Mouse (Mus musculus) thymus, adult 2 months (tissue): ENCODE measurements around the gene Stk38l. TPM values are rescaled to one million over a fixed set of nuclear protein-coding genes. Genes with fewer than 3 reads are reported as not detected.

ENCODE experiments used
- DNase-seq: peaks from one replicate; pipeline ENCODE4 v3.0.0; 2021
- H3K27ac ChIP-seq: fragments of 200-500 bp; 2 replicates; pipeline ENCODE4 v1.5.1; 2012; ENCODE audit warnings: low read length, control low read depth; ENCODE audit not compliant: control insufficient read depth, insufficient read depth
- H3K27me3 ChIP-seq: fragments of 200-500 bp; 2 replicates; pipeline ENCODE4 v1.6.1; 2012; ENCODE audit warnings: mild to moderate bottlenecking, low read length, moderate library complexity, mixed read lengths; ENCODE audit not compliant: control insufficient read depth, insufficient read depth
- H3K36me3 ChIP-seq: fragments of 200-500 bp; 2 replicates; pipeline ENCODE4 v1.6.1; 2012; ENCODE audit warnings: mild to moderate bottlenecking, low read length, moderate library complexity; ENCODE audit not compliant: control insufficient read depth, insufficient read depth
- H3K4me1 ChIP-seq: fragments of 200-500 bp; replicated peaks from 2 replicates; pipeline ENCODE4 v1.6.1; 2012; ENCODE audit warnings: low read length; ENCODE audit not compliant: control insufficient read depth, insufficient read depth
- H3K4me3 ChIP-seq: fragments of 200-500 bp; 2 replicates; pipeline ENCODE4 v1.5.1; 2012; ENCODE audit warnings: mild to moderate bottlenecking, low read length, control low read depth, moderate library complexity; ENCODE audit not compliant: control insufficient read depth, insufficient read depth
- CTCF ChIP-seq: fragments of 200-500 bp; IDR thresholded peaks from 2 replicates; pipeline ENCODE4 v1.5.1; 2012; ENCODE audit warnings: mild to moderate bottlenecking, control low read depth, low read length, moderate library complexity, borderline replicate concordance; ENCODE audit not compliant: control insufficient read depth, poor library complexity, insufficient read depth; ENCODE audit errors: extremely low read depth
- POLR2A ChIP-seq: fragments of 200-500 bp; IDR thresholded peaks from 2 replicates; pipeline ENCODE4 v1.6.1; 2012; ENCODE audit warnings: mild to moderate bottlenecking, low read length, control low read depth, moderate library complexity; ENCODE audit not compliant: control insufficient read depth, poor library complexity, insufficient read depth; ENCODE audit errors: extremely low read depth
- WGBS: fragments of 180-500 bp; shearing (Covaris S2); methylation state at CpG from one replicate; pipeline ENCODE4 v1.1.7; 2018; 5-methylcytosine and 5-hydroxymethylcytosine counted together
- polyA plus RNA-seq: library from polyadenylated mRNA; depleted of rRNA; stranded (reverse); fragments of >200 nt; gene quantifications from 2 replicates; pipeline ENCODE4 v1.2.3, GENCODE M21; 2012

Gene Stk38l
- polyA plus RNA-seq, 1 experiment = 3.8 TPM

DNA sequence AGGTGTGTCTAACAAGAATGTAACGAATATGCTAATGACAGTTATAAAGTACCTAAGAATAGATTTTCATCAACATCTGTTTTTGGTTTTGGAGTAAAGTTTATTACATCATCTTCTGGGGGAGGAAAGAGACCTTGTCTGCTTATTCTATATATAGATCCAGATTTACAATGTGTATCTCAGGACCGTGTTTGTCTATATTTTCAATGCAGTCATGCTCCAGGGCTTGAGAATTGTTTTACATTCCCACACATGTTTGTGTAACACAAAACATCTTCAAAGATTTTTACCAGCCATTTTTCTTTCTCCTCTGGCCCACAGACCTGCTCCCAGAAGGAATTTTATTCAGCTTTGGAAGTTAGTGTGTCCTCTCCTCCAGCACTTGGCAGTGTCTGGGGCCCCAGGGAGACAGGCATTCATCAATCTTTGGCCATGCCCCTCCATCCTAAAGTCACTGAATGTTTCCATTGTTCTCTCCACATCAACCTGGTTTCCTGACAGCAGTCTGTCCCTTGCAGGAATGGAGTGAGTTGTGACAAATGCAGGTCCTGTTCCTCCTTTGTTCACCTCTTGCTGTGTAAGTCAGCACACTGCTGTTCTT, 28.9 kb downstream of the Stk38l start:
- Histone ChIP-seq H3K36me3 (no peaks in the 10 kb centered on the region), H3K27me3 (no peaks in the 10 kb centered on the region), H3K4me1 (0 out of 2 replicates have a peak, but pooled peaks cover 2% of the 10 kb centered on the region), H3K27ac (no peak overlapping the region), H3K4me3 (no peak overlapping the region)
- no peak for DNase-seq
- 88% methylated on average over 2 of the region's 2 CpGs for WGBS
- TF ChIP-seq POLR2A = no peak
- TF ChIP-seq CTCF = no peak

DNA sequence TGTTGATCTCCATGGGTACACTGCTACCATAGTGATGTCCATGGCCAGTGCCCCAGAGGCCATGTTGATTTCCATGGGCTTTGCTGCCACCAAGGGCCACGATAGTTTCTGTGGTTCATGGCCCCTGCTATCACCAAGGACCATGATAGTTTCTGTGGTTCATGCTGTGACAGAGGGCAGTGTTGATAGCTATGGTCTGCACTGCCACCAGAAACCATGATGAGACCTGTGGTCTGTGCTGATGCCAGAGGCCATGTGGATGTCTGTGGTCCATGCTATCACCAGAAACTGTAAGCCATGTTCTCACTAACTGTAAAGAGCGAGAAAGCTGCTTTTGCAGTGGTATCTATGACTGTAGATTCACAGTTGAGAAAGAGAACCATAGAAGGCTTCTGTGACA, 30.3 kb downstream of the Stk38l start:
- H3K36me3 ChIP-seq = no peaks in the 10 kb centered on the region
- no peak for DNase-seq
- no peak overlapping the region for H3K4me3 ChIP-seq
- H3K4me1 ChIP-seq = 0 out of 2 replicates have a peak, but pooled peaks cover 2% of the 10 kb centered on the region
- 98% methylated on average over 2 of the region's 2 CpGs for WGBS
- no peaks in the 10 kb centered on the region for H3K27me3 ChIP-seq
- no peak overlapping the region for H3K27ac ChIP-seq
- no peak for TF ChIP-seq POLR2A
- TF ChIP-seq CTCF = no peak

- WGBS = 95% methylated on average over 4 of the region's 4 CpGs
- TF ChIP-seq POLR2A = no peak
- TF ChIP-seq CTCF = no peak
- H3K4me3 ChIP-seq = no peak overlapping the region
- no peaks in the 10 kb centered on the region for H3K36me3 ChIP-seq
- no peak overlapping the region for H3K27ac ChIP-seq
- H3K27me3 ChIP-seq = no peaks in the 10 kb centered on the region
- H3K4me1 ChIP-seq = 0 out of 2 replicates have a peak, but pooled peaks cover 2% of the 10 kb centered on the region
- DNase-seq = no peak
These were observed 30.9 kb downstream of the Stk38l start for GRCm38 (mm10) chr6:146755679-146756078.

GRCm38 (mm10) chr6:146759027-146759426, 34.2 kb downstream of the Stk38l start:
- 78% methylated on average over 2 of the region's 2 CpGs for WGBS
- no peaks in the 10 kb centered on the region for H3K27me3 ChIP-seq
- TF ChIP-seq POLR2A (no peak), CTCF (no peak)
- no peak overlapping the region for H3K27ac ChIP-seq
- no peaks in the 10 kb centered on the region for H3K36me3 ChIP-seq
- no peaks in the 10 kb centered on the region for H3K4me1 ChIP-seq
- no peak for DNase-seq
- no peak overlapping the region for H3K4me3 ChIP-seq

GRCm38 (mm10) chr6:146760022-146760421, 35.2 kb downstream of the Stk38l start:
- no peak for TF ChIP-seq CTCF
- TF ChIP-seq POLR2A = no peak
- H3K4me1 ChIP-seq = no peaks in the 10 kb centered on the region
- 97% methylated on average over 2 of the region's 2 CpGs for WGBS
- H3K27me3 ChIP-seq = no peaks in the 10 kb centered on the region
- no peaks in the 10 kb centered on the region for H3K36me3 ChIP-seq
- H3K4me3 ChIP-seq = no peak overlapping the region
- no peak overlapping the region for H3K27ac ChIP-seq
- no peak for DNase-seq

- no peak overlapping the region for H3K27ac ChIP-seq
- DNase-seq = no peak
- H3K36me3 ChIP-seq = no peaks in the 10 kb centered on the region
- TF ChIP-seq CTCF = no peak
- no peak for TF ChIP-seq POLR2A
- H3K4me1 ChIP-seq = no peaks in the 10 kb centered on the region
- no peak overlapping the region for H3K4me3 ChIP-seq
- H3K27me3 ChIP-seq = no peaks in the 10 kb centered on the region
- 88% methylated on average over 4 of the region's 4 CpGs for WGBS
These were observed 35.9 kb downstream of the Stk38l start for GRCm38 (mm10) chr6:146760736-146761135.
